Mouse (Mus musculus) right cerebral cortex, postnatal 4 days (tissue): Measurements from ENCODE around the gene Zc2hc1b.

Source experiments
- DNase-seq: peaks from one replicate; pipeline ENCODE4 v3.0.0-alpha.2; 2022

Gene Zc2hc1b

DNA sequence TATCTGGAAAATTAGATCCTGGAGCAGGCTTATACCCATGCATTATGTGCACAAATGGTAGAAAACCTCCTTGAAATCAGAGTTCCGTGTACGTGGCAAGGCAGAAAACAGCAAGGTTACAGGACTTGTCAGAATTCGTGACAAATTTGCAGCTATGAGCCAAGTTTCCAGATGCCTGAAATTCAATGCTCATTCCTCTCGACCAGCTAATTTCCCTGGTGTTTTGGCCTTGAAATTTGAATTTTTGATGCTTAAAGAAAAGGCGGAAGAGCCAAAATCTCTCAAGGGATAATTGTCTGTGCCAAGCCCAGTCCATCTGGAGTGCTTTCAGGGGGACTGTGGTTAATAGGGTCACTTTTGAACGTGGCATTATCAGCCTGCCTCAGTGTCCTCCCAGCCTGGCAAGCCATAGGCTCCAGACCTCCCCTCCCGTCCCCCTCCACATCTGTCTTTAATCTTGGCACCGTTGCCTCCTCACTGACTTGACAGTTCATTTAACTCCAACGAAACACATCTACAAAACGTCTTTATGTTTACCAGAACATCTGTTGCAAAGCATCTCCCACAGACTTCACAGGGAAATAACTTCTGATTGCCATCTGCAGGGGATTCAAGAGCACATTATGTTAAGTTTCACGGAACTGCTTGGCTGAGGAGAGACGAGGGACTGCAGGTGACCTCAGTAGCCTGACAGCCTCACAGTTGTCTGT is 6.9 kb downstream of the Zc2hc1b start:
- DNase-seq: no peak

GRCm38 (mm10) chr10:13168461-13168860 is 9.4 kb downstream of the Zc2hc1b start:
- no peak for DNase-seq

DNA sequence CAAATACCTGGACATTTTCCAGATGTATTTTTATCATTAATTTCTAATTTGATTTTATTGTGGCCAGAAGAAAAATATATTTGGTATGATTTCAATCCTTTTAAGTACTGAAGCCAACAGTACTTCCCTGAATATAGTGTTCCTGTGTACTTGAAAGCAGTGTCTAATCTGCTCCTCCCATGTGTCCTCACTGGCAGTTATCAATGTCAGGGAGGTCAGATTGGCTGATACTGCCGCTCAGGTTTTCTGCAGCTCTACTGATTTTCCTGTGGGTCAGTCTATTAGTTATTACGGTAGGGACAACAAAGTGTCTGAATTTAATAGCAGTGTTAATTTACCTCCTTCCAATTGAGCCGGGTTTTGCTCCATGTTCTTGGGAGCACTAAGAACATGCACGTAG is 15.8 kb downstream of the Zc2hc1b start:
- DNase-seq: no peak

- no peak for DNase-seq
Measured at GRCm38 (mm10) chr10:13160913-13161312, 16.9 kb downstream of the Zc2hc1b start.

- DNase-seq: no peak
Measured at GRCm38 (mm10) chr10:13155377-13155776, 22.4 kb downstream of the Zc2hc1b start.

DNA sequence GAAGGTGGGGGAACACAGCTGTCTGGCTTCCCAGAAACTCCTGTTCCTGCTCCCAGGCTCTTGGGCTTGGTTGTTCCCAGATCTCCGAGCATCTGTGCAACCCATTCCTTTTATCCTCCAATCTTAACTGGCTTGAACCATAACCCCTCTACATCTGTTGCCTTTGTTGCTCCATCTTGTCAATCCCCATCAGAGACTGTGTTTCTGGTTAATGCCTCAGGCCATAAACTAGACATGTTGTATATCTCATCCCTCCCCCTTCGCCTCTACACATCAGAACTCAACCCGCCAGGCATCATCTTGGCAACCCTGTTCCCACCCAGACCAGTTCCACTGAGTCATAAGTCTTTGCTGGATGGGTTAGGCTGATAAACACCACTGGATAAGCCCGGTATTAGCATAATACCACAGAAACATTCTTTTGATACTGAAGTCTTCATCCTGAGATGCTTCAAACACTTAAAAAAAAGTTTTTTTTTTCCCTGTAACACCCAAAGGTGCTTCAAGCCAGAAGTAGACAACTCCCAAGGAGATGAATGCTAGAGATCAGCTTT is 24.9 kb downstream of the Zc2hc1b start:
- DNase-seq: no peak

DNA sequence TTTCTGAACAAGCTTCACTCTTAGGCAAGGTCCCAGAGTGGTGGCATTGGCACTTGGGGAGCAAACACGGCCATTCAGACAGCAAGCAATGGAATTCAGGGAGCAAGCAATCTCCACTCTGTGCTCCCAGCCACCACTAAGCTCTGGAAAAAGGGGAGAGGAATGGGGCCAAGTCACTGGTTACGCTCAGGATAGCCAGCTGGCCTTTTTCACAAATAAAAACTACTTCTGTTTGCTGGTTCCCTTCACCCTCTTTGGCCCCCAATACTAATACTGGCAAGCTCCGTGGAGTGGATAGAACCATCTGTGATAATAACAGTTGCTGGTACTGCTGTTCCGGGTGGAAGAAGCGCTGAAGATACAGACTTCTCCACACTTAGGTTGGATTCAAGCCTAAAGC is 26.5 kb downstream of the Zc2hc1b start:
- no peak for DNase-seq

GRCm38 (mm10) chr10:13150435-13150834 is 27.4 kb downstream of the Zc2hc1b start:
- DNase-seq: no peak

- DNase-seq: no peak
Measured at GRCm38 (mm10) chr10:13140434-13140833, 37.4 kb downstream of the Zc2hc1b start.

- DNase-seq: no peak
Measured at GRCm38 (mm10) chr10:13137906-13138305, 39.9 kb downstream of the Zc2hc1b start.

GRCm38 (mm10) chr10:13135751-13136150 is 42.1 kb downstream of the Zc2hc1b start:
- DNase-seq: no peak

DNA sequence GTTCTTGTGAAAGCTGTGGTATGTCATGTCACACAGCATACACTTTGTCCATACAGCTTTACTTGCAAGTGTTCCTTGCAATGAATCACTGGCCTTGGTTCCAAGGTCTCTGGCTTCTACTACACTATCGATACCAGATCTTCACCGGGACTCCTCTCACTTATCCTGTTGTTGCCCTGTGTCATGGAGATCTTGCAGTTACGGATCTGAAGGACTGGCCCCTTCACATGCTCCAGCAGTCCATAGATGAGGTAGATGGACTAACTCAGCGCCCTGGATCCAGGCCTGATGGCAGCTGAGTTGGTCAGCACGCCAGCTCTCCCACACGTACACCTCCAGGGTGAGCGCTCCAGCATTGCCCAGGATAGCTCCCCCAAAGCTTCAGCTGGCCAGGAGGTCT is 42.5 kb downstream of the Zc2hc1b start:
- no peak for DNase-seq

DNA sequence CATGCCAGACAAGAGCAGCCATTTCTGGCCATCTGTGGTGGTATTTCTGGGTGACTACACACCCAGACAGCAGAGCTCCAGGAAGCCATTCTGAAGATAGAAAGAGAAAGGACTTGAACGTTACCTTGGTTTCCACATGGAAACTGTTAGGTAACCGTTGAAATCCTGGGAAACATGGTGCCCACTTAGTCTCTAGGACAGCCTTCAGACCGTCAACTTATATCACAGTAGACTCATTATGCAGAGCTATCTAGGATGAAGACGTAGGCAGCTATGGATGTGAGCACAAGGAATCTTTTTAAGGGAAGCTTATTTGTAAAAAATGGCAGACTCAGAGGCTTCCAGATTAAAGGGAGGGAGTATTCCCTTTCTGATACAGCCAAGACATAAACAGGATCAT is 44.0 kb downstream of the Zc2hc1b start:
- no peak for DNase-seq

GRCm38 (mm10) chr10:13127946-13128345 is 49.9 kb downstream of the Zc2hc1b start:
- DNase-seq: no peak

DNA sequence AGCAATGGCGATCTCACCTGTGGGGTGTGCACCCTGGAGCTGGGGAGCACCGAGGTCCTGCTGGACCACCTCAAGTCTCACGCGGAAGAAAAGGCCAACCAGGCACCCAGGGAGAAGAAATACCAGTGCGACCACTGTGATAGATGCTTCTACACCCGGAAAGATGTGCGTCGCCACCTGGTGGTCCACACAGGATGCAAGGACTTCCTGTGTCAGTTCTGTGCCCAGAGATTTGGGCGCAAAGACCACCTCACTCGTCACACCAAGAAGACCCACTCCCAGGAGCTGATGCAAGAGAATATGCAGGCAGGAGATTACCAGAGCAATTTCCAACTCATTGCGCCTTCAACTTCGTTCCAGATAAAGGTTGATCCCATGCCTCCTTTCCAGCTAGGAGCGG is 50.5 kb downstream of the Zc2hc1b start:
- peak; percentile 22 for DNase-seq

DNA sequence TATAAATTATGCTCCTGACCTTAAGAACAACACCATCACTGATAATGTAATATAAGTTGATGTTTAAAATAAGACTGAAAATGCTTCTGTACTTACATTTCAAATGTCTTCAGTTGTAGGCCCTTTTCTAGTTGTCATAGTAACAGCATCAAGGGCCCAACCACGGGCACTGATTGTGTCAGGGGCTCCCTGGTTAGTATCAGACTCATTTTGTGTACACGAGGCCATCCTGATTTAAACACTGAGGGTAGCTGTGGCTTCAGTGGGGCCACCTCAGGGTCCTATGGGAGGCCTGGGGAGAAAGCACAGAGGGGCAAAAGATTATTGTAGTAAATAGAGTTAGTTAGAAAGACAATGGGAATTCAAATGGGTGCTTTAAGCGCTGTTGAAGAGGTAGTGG is 52.0 kb downstream of the Zc2hc1b start:
- DNase-seq: no peak

DNA sequence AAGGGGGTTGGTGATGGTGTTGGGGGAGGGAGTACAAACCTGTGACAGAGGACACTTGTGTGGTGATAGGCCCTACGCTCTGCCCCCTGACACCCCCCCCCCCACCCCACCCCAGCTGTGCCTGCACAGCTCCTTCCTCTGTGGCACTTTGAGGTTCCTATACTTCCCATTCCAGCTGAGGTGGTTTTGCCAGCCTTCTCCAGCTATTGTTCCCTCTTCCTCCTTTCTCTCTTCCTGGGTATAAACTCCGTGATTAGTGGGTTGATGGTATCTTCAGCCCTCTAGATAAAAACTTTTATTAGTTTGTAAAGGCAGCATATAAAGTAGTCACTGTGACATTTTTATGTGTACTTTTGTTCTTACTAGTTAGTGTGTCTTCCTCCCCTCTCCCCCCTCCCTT is 58.5 kb downstream of the Zc2hc1b start:
- no peak for DNase-seq

GRCm38 (mm10) chr10:13118770-13119102 is 59.1 kb downstream of the Zc2hc1b start:
- no peak for DNase-seq

DNA sequence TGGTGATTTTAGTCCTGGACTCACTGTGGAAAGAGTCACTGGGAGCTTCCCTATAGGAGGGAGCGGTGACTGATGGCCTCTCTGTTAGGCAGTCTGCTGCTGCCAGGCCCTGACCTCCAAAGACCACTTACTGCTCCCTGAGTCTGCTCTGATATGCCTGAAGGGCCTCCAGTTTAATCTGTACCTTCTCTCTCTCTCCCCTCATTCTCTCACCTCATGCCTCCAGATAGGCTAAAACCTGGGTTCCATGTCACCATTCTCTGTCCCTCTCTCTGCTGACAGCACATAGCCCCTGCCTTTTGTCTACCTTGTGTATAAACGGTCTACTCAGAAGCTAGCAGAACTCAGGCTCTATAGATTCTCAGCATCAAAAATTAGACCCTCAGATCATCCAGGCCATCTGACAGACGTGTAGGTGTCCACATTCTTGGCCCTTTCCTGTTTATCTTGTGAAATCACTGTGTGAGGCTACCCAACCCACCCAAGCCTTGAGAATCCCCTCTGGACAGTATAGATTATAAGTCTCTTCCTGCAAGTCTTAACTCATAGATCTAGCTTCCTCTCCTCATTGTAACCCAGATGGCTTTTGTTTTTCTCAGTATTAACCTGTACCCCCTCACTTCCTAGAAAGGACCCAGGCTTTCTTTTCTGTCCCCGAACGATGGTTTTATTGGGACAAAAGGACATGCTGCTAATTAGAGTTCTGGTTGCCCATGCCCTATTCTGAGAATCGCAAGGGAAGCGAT is 59.6 kb downstream of the Zc2hc1b start:
- no peak for DNase-seq

DNA sequence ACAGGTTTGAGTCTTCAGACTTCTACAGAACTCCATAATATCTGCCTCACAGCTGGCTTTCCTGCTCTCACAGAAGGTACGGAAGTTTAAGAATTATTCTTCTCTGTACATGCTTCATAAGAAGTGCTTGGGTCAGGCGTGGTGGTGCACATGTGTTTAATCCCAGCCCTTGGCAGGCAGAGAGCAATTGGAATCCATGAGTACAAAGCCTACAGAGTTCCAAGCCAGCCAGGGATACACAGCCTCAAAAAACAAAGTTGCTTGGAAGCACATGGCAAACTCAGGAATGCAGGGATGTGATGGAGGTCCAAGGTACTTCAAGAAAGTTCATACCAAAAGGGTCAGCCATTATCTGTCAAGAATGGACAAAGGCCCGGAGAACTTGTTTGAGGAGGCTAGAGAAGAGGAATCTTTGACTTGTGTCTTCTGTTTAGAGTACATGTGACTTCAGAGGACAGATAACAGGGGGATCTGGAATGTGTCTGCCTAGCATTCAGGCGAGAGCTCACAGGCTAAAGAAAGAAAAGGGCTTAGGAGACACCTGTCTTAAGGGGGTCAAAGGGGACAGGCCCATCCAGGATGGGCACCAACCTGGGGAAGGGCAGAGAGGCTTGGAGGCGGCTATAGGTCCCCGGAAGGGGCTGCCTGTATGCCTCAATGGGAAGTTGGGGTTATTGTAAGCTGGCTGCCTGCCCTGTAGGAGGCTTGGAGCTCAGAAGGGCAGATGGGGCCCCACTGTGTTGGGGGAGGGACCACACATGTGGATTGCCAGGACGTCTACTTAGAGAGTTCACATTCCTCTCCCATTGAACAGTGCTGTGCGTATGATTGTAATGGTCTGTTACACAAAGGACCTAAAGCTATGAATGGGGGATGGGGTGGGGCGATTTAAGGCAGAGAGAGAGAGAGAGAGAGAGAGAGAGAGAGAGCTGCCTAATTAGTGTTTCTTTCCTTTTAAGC is 60.8 kb downstream of the Zc2hc1b start:
- DNase-seq: no peak

- DNase-seq: no peak
Measured at GRCm38 (mm10) chr10:13115030-13115429, 62.8 kb downstream of the Zc2hc1b start.

GRCm38 (mm10) chr10:13113641-13114040 is 64.2 kb downstream of the Zc2hc1b start:
- no peak for DNase-seq

- DNase-seq: no peak
Measured at GRCm38 (mm10) chr10:13112849-13113248, 65.0 kb downstream of the Zc2hc1b start.
